ENCODE assay signal across 10 mouse cellular contexts in the genomic region with DNA sequence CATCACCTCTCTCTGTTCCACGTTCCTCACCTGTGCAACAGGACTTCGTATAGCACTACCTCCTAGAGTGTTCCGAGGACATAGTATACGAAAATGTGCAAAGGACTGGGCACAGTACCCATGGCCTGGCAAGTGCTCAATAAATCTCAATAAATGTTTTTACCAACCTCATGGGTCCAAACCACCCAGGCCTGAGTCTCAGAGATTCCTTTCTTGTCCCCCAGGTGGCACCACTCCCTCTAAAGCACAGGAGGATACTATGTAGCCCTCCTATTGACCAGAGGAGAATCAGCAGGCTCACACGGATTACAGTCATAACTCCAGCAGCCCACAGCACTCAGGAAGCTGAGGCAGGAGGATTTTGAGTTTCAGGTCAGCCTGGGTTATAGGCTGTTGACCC. TPM values are rescaled to one million over a fixed set of nuclear protein-coding genes. Genes with fewer than 3 reads are reported as not detected.
DNase-seq lines count a peak whose midpoint lies in the region; ATAC-seq and TF ChIP-seq lines count a peak whose summit lies in the region.
"Had no signal": no experiment of that assay in that cellular context is flagged by ENCODE, and none has a peak within 500 bp of the region (broad histone marks: within the 10 kb centered on the region; RNA-seq: fewer than 3 reads in every experiment).

No protein-coding gene starts in this region.

- no peaks in the 10 kb centered on the region for H3K79me2 ChIP-seq in CH12.LX (replicated peaks; ENCODE audit: control insufficient read depth, extremely low read depth, insufficient read depth, poor library complexity, severe bottlenecking)

- no peaks in the 10 kb centered on the region for H3K9me3 ChIP-seq in intestine, postnatal 0 days (ENCODE audit: control insufficient read depth)
- H3K9me3 ChIP-seq in intestine, embryonic 15.5 days: no peaks in the 10 kb centered on the region
- H3K9me3 ChIP-seq in CH12.LX (replicated peaks; ENCODE audit: low read length): peaks cover 5% of the 10 kb centered on the region
- H3K9me3 ChIP-seq: embryonic facial prominence, embryonic 12.5 days had no signal

- H3K36me3 ChIP-seq in intestine, postnatal 0 days (ENCODE audit: control insufficient read depth, insufficient read depth): peaks cover 10% of the 10 kb centered on the region; the same call in 1 of the 2 replicates
- H3K36me3 ChIP-seq in intestine, embryonic 15.5 days: no peaks in the 10 kb centered on the region; the same call in 1 of the 2 replicates
- H3K36me3 ChIP-seq in CH12.LX (replicated peaks in 1 of 2; ENCODE audit: control insufficient read depth in 1 of 2, insufficient read depth in 1 of 2, low read length in 1 of 2): peaks cover 0 to 42% of the 10 kb centered on the region in 2 experiments

- TF ChIP-seq CTCF in intestine, postnatal 0 days (IDR thresholded peaks at IDR 0.05; ENCODE audit: low read depth): peak; percentile 69
- peak in 1 of 2 experiments; percentile 58; a peak in 3 of 4 replicates for TF ChIP-seq CTCF in CH12.LX (conservative IDR thresholded peaks at IDR 0.05 in 1 of 2, IDR thresholded peaks at IDR 0.05 in 1 of 2; ENCODE audit: low read depth in 2 of 2, low read length in 2 of 2)

- ATAC-seq in intestine, postnatal 0 days: no peak
- ATAC-seq in intestine, embryonic 15.5 days: no peak
- ATAC-seq in granulocyte monocyte progenitor cell, adult 5-6 weeks (replicated peaks; ENCODE audit: poor library complexity, severe bottlenecking): peak; percentile 65

- intact Hi-C loops in left cerebral cortex, postnatal 4 days (cut with DNase I): loop anchor here (5.0 kb wide), 1 partner anchor 211 kb away; no protein-coding TSS in a partner anchor

- H3K9ac ChIP-seq in intestine, postnatal 0 days (ENCODE audit: low read depth, low read length): no peak overlapping the region
- H3K9ac ChIP-seq in intestine, embryonic 15.5 days: no peak overlapping the region
- H3K9ac ChIP-seq in CH12.LX (ENCODE audit: insufficient read depth, low read depth): no peak overlapping the region
- H3K9ac ChIP-seq: embryonic facial prominence, embryonic 12.5 days; neural tube, embryonic 12.5 days had no signal

- H3K4me2 ChIP-seq in intestine, postnatal 0 days (replicated peaks; ENCODE audit: low read depth): no peak overlapping the region
- H3K4me2 ChIP-seq in intestine, embryonic 15.5 days (replicated peaks): no peak overlapping the region
- H3K4me2 ChIP-seq in CH12.LX (ENCODE audit: insufficient read depth, low read depth, poor library complexity, severe bottlenecking): no peak overlapping the region
- H3K4me2 ChIP-seq: embryonic facial prominence, embryonic 12.5 days; neural tube, embryonic 12.5 days had no signal

- H3K4me3 ChIP-seq in intestine, postnatal 0 days (ENCODE audit: low read depth, low read length): no peak overlapping the region
- H3K4me3 ChIP-seq in intestine, embryonic 15.5 days (replicated peaks): no peak overlapping the region
- no peak overlapping the region for H3K4me3 ChIP-seq in CH12.LX (replicated peaks in 1 of 3; ENCODE audit: low read depth in 2 of 3, low read length in 2 of 3, poor library complexity in 1 of 3)
- H3K4me3 ChIP-seq: embryonic facial prominence, embryonic 12.5 days; neural tube, embryonic 12.5 days had no signal

- TF ChIP-seq RAD21 in CH12.LX (IDR thresholded peaks at IDR 0.05; ENCODE audit: low read depth, low read length): peak; percentile 36

- H3K4me1 ChIP-seq in intestine, postnatal 0 days (replicated peaks; ENCODE audit: control insufficient read depth, insufficient read depth, low read length): no peaks in the 10 kb centered on the region
- H3K4me1 ChIP-seq in intestine, embryonic 15.5 days (replicated peaks): no peaks in the 10 kb centered on the region
- H3K4me1 ChIP-seq in CH12.LX (ENCODE audit: control insufficient read depth in 1 of 2, insufficient read depth in 2 of 2): no peaks in the 10 kb centered on the region
- H3K4me1 ChIP-seq: embryonic facial prominence, embryonic 12.5 days; neural tube, embryonic 12.5 days had no signal

- no peaks in the 10 kb centered on the region for H3K27me3 ChIP-seq in intestine, postnatal 0 days (replicated peaks; ENCODE audit: control insufficient read depth, insufficient read depth, low read length)
- no peaks in the 10 kb centered on the region for H3K27me3 ChIP-seq in intestine, embryonic 15.5 days (replicated peaks)
- no peaks in the 10 kb centered on the region for H3K27me3 ChIP-seq in CH12.LX (replicated peaks)
- H3K27me3 ChIP-seq: embryonic facial prominence, embryonic 12.5 days; neural tube, embryonic 12.5 days had no signal

- no peak for TF ChIP-seq POLR2A in CH12.LX (IDR thresholded peaks at IDR 0.05; ENCODE audit: low read depth, low read length)

- H3K27ac ChIP-seq in intestine, postnatal 0 days (ENCODE audit: low read depth, low read length): no peak overlapping the region
- H3K27ac ChIP-seq in intestine, embryonic 15.5 days: no peak overlapping the region
- no peak overlapping the region for H3K27ac ChIP-seq in CH12.LX (ENCODE audit: insufficient read depth, low read depth)
- H3K27ac ChIP-seq: embryonic facial prominence, embryonic 12.5 days; neural tube, embryonic 12.5 days had no signal

- 81% methylated on average over 5 of the region's 5 CpGs for WGBS in intestine, postnatal 0 days
- WGBS in intestine, embryonic 15.5 days: 78% methylated on average over 5 of the region's 5 CpGs

- DNase-seq in 416B (ENCODE audit: low read depth): peak; percentile 54
- peak; percentile 34 for DNase-seq in CH12.LX (ENCODE audit: extremely low read depth)
- peak; percentile 38 for DNase-seq in right cerebral cortex, postnatal 4 days
- no peak for DNase-seq in left cerebral cortex, postnatal 4 days

- in situ Hi-C loops in CH12.LX (cut with MboI; ENCODE audit: low pct_ligation_motif_present, low pct_unique_long_range_greater_than_20kb, low sequenced_read_pairs): no loop called here

- TF ChIP-seq EP300 in CH12.LX (IDR thresholded peaks at IDR 0.05; ENCODE audit: low read length): no peak

- dilution Hi-C loops in CH12.LX (cut with MboI; ENCODE audit: extremely low pct_ligation_motif_present, extremely low pct_unique_long_range_greater_than_20kb, low sequenced_read_pairs): no loop called here

TF ChIP-seq in CH12.LX, 34 proteins besides CTCF, POLR2A, EP300 and RAD21:
- TF ChIP-seq ZMIZ1 (IDR thresholded peaks at IDR 0.05; ENCODE audit: low read depth, low read length) (no peak), SMC3 (IDR thresholded peaks at IDR 0.05; ENCODE audit: low read depth, low read length) (peak; percentile 48)
TF ChIP-seq in CH12.LX: peak in this region for 1.

RNA-seq across cellular contexts. Expression of gene Chmp4b, which starts 4.9 kb away (rescaled TPM):
- polyA plus RNA-seq in intestine, postnatal 0 days (2015; fragmentation: Nextera tagmentation; extraction: Ambion mirVana): 60.8 and 62.4 TPM in 2 replicates
- 36.3 and 36.4 TPM in 2 replicates for polyA plus RNA-seq in intestine, embryonic 15.5 days (2015; fragmentation: Nextera tagmentation; extraction: Ambion mirVana)
- total RNA-seq in CH12.LX (2012; rRNA removed): 105 and 107 TPM in 2 replicates
- 113 and 119 TPM in 2 replicates for total RNA-seq in CH12.LX (2014; rRNA removed)
- polyA plus RNA-seq in CH12.LX (2012; ENCODE audit: insufficient read length, low read depth): 152 and 156 TPM in 2 replicates
- 108 and 120 TPM in 2 replicates for total RNA-seq in granulocyte monocyte progenitor cell, adult 5-6 weeks (2014; fragmentation: Nextera tagmentation)
- total RNA-seq in granulocyte monocyte progenitor cell, adult 5-6 weeks (2017): 125 and 129 TPM in 2 replicates
- 100 to 1,000 TPM; 182 to 201 TPM for total RNA-seq in left cerebral cortex, postnatal 4 days (2021)

RNA-seq across cellular contexts. Expression of gene 4930519P11Rik, which starts 33.4 kb away (rescaled TPM):
- 0.26 TPM in 1 of 2 replicates, not detected in the other for polyA plus RNA-seq in intestine, postnatal 0 days (2015; fragmentation: Nextera tagmentation; extraction: Ambion mirVana)
- not detected in 2 replicates for polyA plus RNA-seq in intestine, embryonic 15.5 days (2015; fragmentation: Nextera tagmentation; extraction: Ambion mirVana)
- total RNA-seq in CH12.LX (2012; rRNA removed) (not detected in 2 replicates), CH12.LX (2014; rRNA removed) (not detected in 2 replicates)
- polyA plus RNA-seq in CH12.LX (2012; ENCODE audit: insufficient read length, low read depth): not detected in 2 replicates
- total RNA-seq in granulocyte monocyte progenitor cell, adult 5-6 weeks (2014; fragmentation: Nextera tagmentation): not detected in 2 replicates
- 0.52 TPM in 1 of 2 replicates, not detected in the other for total RNA-seq in granulocyte monocyte progenitor cell, adult 5-6 weeks (2017)
- not detected for total RNA-seq in left cerebral cortex, postnatal 4 days (2021)
- polyA plus RNA-seq: large intestine, adult 2 months had no signal

RNA-seq across cellular contexts. Expression of gene Zfp341, which starts 33.5 kb away (rescaled TPM):
- 0.17 and 0.44 TPM in 2 replicates for polyA plus RNA-seq in intestine, postnatal 0 days (2015; fragmentation: Nextera tagmentation; extraction: Ambion mirVana)
- 0.69 and 1.0 TPM in 2 replicates for polyA plus RNA-seq in intestine, embryonic 15.5 days (2015; fragmentation: Nextera tagmentation; extraction: Ambion mirVana)
- total RNA-seq in CH12.LX (2012; rRNA removed): 1.6 and 1.7 TPM in 2 replicates
- total RNA-seq in CH12.LX (2014; rRNA removed): 0.58 and 0.77 TPM in 2 replicates
- 4.1 and 4.4 TPM in 2 replicates for polyA plus RNA-seq in CH12.LX (2012; ENCODE audit: insufficient read length, low read depth)
- 1.2 and 1.7 TPM in 2 replicates for total RNA-seq in granulocyte monocyte progenitor cell, adult 5-6 weeks (2014; fragmentation: Nextera tagmentation)
- 0.77 and 1.3 TPM in 2 replicates for total RNA-seq in granulocyte monocyte progenitor cell, adult 5-6 weeks (2017)
- total RNA-seq in left cerebral cortex, postnatal 4 days (2021): 10 to 100 TPM; 17.5 to 18.2 TPM

RNA-seq across cellular contexts. Expression of gene Pxmp4, which starts 43.1 kb away (rescaled TPM):
- polyA plus RNA-seq in intestine, postnatal 0 days (2015; fragmentation: Nextera tagmentation; extraction: Ambion mirVana): 62.5 and 66.6 TPM in 2 replicates
- 28.0 and 32.9 TPM in 2 replicates for polyA plus RNA-seq in intestine, embryonic 15.5 days (2015; fragmentation: Nextera tagmentation; extraction: Ambion mirVana)
- 7.2 and 7.6 TPM in 2 replicates for total RNA-seq in CH12.LX (2012; rRNA removed)
- 8.7 and 9.4 TPM in 2 replicates for total RNA-seq in CH12.LX (2014; rRNA removed)
- 5.5 and 6.0 TPM in 2 replicates for polyA plus RNA-seq in CH12.LX (2012; ENCODE audit: insufficient read length, low read depth)
- total RNA-seq in granulocyte monocyte progenitor cell, adult 5-6 weeks (2014; fragmentation: Nextera tagmentation): 8.4 and 15.5 TPM in 2 replicates
- 11.5 and 15.2 TPM in 2 replicates for total RNA-seq in granulocyte monocyte progenitor cell, adult 5-6 weeks (2017)
- total RNA-seq in left cerebral cortex, postnatal 4 days (2021): 10 to 100 TPM; 11.8 to 12.2 TPM

Comparison
In these comparisons a context has a peak if more than half of its experiments do, and no peak if none do; other contexts are left out.
1. RNA of gene Zfp341, which starts 33.5 kb away (total RNA-seq): 17.5 to 18.2 TPM in left cerebral cortex, postnatal 4 days; 0.77 to 1.7 TPM in granulocyte monocyte progenitor cell, adult 5-6 weeks and 0.58 to 1.7 TPM in CH12.LX; every median in the first group is over 4 times any median in the second.